Mouse (Mus musculus) right cerebral cortex, postnatal 36 days (tissue): ENCODE measurements around the gene Tmem44.

Source experiments
- DNase-seq, 2 experiments: peaks; one replicate each; pipeline ENCODE4 v3.0.0; 2022; ENCODE audit warnings: low spot score in 2 of 2, mixed read lengths in 1 of 2

Tmem44 gene

GRCm38 (mm10) chr16:30552621-30553338 lies 2.1 kb upstream of the Tmem44 start:
- peak; percentile 69 to 81 for DNase-seq

GRCm38 (mm10) chr16:30549966-30550747 lies 485 bp downstream of the Tmem44 start:
- peak; percentile 53 to 68 for DNase-seq

- DNase-seq = no peak
Observed at GRCm38 (mm10) chr16:30549516-30549915, 1.1 kb downstream of the Tmem44 start.

- DNase-seq = peak; percentile 44 to 58
Observed at GRCm38 (mm10) chr16:30548291-30548690, 2.4 kb downstream of the Tmem44 start.

GRCm38 (mm10) chr16:30544693-30545092 lies 5.9 kb downstream of the Tmem44 start:
- DNase-seq = no peak

GRCm38 (mm10) chr16:30543386-30543785 lies 7.3 kb downstream of the Tmem44 start:
- DNase-seq = no peak

GRCm38 (mm10) chr16:30542826-30543225 lies 7.8 kb downstream of the Tmem44 start:
- no peak for DNase-seq

- no peak for DNase-seq
Observed at GRCm38 (mm10) chr16:30540107-30541001, 10.3 kb downstream of the Tmem44 start.

GRCm38 (mm10) chr16:30539433-30539832 lies 11.2 kb downstream of the Tmem44 start:
- no peak for DNase-seq

- no peak for DNase-seq
Observed at GRCm38 (mm10) chr16:30535075-30535474, 15.6 kb downstream of the Tmem44 start.

- DNase-seq = no peak
Observed at GRCm38 (mm10) chr16:30533592-30533991, 17.1 kb downstream of the Tmem44 start.

- no peak for DNase-seq
Observed at GRCm38 (mm10) chr16:30532929-30533328, 17.7 kb downstream of the Tmem44 start.

- no peak for DNase-seq
Observed at GRCm38 (mm10) chr16:30531761-30532406, 18.8 kb downstream of the Tmem44 start.

GRCm38 (mm10) chr16:30530815-30531214 lies 19.8 kb downstream of the Tmem44 start:
- DNase-seq = no peak

- no peak for DNase-seq
Observed at GRCm38 (mm10) chr16:30528386-30528785, 22.3 kb downstream of the Tmem44 start.

GRCm38 (mm10) chr16:30527889-30528288 lies 22.8 kb downstream of the Tmem44 start:
- DNase-seq = no peak

GRCm38 (mm10) chr16:30525756-30526155 lies 24.9 kb downstream of the Tmem44 start:
- DNase-seq = no peak

- DNase-seq = no peak
Observed at GRCm38 (mm10) chr16:30524481-30524880, 26.2 kb downstream of the Tmem44 start.

GRCm38 (mm10) chr16:30522253-30522940 lies 28.2 kb downstream of the Tmem44 start:
- no peak for DNase-seq

- no peak for DNase-seq
Observed at GRCm38 (mm10) chr16:30521147-30521546, 29.5 kb downstream of the Tmem44 start.

- peak; percentile 47 for DNase-seq
Observed at GRCm38 (mm10) chr16:30520361-30520823, 30.2 kb downstream of the Tmem44 start.
